Mouse (Mus musculus) heart, embryonic 13.5 days (tissue): ENCODE measurements around the gene Olah. TPM values are rescaled to one million over a fixed set of nuclear protein-coding genes. Genes with fewer than 3 reads are reported as not detected.
"Not testable (repeated sequence)": the region's sequence is repeated elsewhere in the genome, so short reads cannot be mapped to it uniquely, and the experiment has no call there.

ENCODE experiments used
- ATAC-seq: fragments of 200-750 bp; cut with Nextera tagmentation; 2 replicates; pipeline ENCODE4 v1.8.0; 2017; ENCODE audit warnings: moderate TSS enrichment; ENCODE audit not compliant: insufficient number of reproducible peaks, low FRiP score, low TSS enrichment; ENCODE audit errors: extremely low read depth
- H3K27ac ChIP-seq: fragments of 300-500 bp; sonication (generic); replicated peaks from 2 replicates; pipeline ENCODE4 v1.5.1; 2015; ENCODE audit warnings: moderate library complexity, mild to moderate bottlenecking, inconsistent platforms
- H3K27me3 ChIP-seq: fragments of 300-500 bp; sonication (generic); replicated peaks from 2 replicates; pipeline ENCODE4 v1.6.1; 2015; ENCODE audit warnings: mild to moderate bottlenecking, inconsistent platforms
- H3K36me3 ChIP-seq: fragments of 300-500 bp; sonication (generic); 2 replicates; pipeline ENCODE4 v1.6.1; 2015; ENCODE audit warnings: mild to moderate bottlenecking, inconsistent platforms
- H3K4me1 ChIP-seq: fragments of 300-500 bp; sonication (generic); 2 replicates; pipeline ENCODE4 v1.6.1; 2015; ENCODE audit warnings: inconsistent platforms
- H3K4me2 ChIP-seq: fragments of 300-500 bp; sonication (generic); 2 replicates; pipeline ENCODE4 v1.6.1; 2015; ENCODE audit warnings: inconsistent platforms, mild to moderate bottlenecking, moderate library complexity
- H3K4me3 ChIP-seq: fragments of 300-500 bp; sonication (generic); 2 replicates; pipeline ENCODE4 v1.5.1; 2015; ENCODE audit warnings: moderate library complexity, mild to moderate bottlenecking, inconsistent platforms
- H3K9ac ChIP-seq: fragments of 300-500 bp; sonication (generic); 2 replicates; pipeline ENCODE4 v1.6.1; 2015; ENCODE audit warnings: inconsistent platforms, mild to moderate bottlenecking, moderate library complexity
- H3K9me3 ChIP-seq: fragments of 300-500 bp; sonication (generic); 2 replicates; pipeline ENCODE4 v1.6.1; 2016; ENCODE audit warnings: inconsistent platforms
- WGBS: fragments of 180-500 bp; shearing (Covaris S2); methylation state at CpG from one replicate; pipeline ENCODE4 v1.1.7; 2015; ENCODE audit warnings: mixed read lengths; 5-methylcytosine and 5-hydroxymethylcytosine counted together
- polyA plus RNA-seq: library from polyadenylated mRNA; unstranded; fragments of >200 nt; fragmentation: Nextera tagmentation; extraction: Ambion mirVana; gene quantifications from 2 replicates; pipeline ENCODE4 v1.2.1, GENCODE M21; 2015

The Olah gene
- polyA plus RNA-seq = not detected in 2 replicates

- not testable (repeated sequence) for H3K9ac ChIP-seq, H3K36me3 ChIP-seq, ATAC-seq, H3K27me3 ChIP-seq, H3K4me1 ChIP-seq, H3K27ac ChIP-seq, H3K4me2 ChIP-seq, H3K9me3 ChIP-seq, H3K4me3 ChIP-seq
- WGBS = 55% methylated on average over 10 of the region's 10 CpGs
These were observed at the start of gene Olah for GRCm38 (mm10) chr2:3397110-3397509. TSS of gene Olah (minus strand) at chr2:3397210.

- H3K27me3 ChIP-seq = no peaks in the 10 kb centered on the region
- no peak overlapping the region for H3K4me2 ChIP-seq
- no peaks in the 10 kb centered on the region for H3K9me3 ChIP-seq
- no peak overlapping the region for H3K4me3 ChIP-seq
- H3K9ac ChIP-seq = no peak overlapping the region
- peaks cover 35% of the 10 kb centered on the region for H3K36me3 ChIP-seq
- H3K27ac ChIP-seq = no peak overlapping the region
- ATAC-seq = no peak
- 85% methylated on average over 4 of the region's 4 CpGs for WGBS
- no peaks in the 10 kb centered on the region for H3K4me1 ChIP-seq
These were observed 49.0 kb upstream of the Olah start for GRCm38 (mm10) chr2:3445984-3446383.

- ATAC-seq = no peak
- Histone ChIP-seq H3K9ac (no peak overlapping the region), H3K4me1 (no peaks in the 10 kb centered on the region), H3K27me3 (no peaks in the 10 kb centered on the region), H3K36me3 (peaks cover 34% of the 10 kb centered on the region), H3K27ac (no peak overlapping the region), H3K9me3 (no peaks in the 10 kb centered on the region), H3K4me2 (no peak overlapping the region), H3K4me3 (no peak overlapping the region)
- 75% methylated on average over 7 of the region's 7 CpGs for WGBS
These were observed 47.2 kb upstream of the Olah start for GRCm38 (mm10) chr2:3444206-3444605.

- H3K27me3 ChIP-seq = no peaks in the 10 kb centered on the region
- H3K9me3 ChIP-seq = no peaks in the 10 kb centered on the region
These were observed 40.9 kb upstream of the Olah start for GRCm38 (mm10) chr2:3437956-3438355.

GRCm38 (mm10) chr2:3435369-3436061 is 38.5 kb upstream of the Olah start:
- H3K4me1 ChIP-seq = no peaks in the 10 kb centered on the region
- no peak overlapping the region for H3K4me2 ChIP-seq
- H3K36me3 ChIP-seq = peaks cover 14% of the 10 kb centered on the region
- H3K4me3 ChIP-seq = no peak overlapping the region
- ATAC-seq = no peak
- H3K9me3 ChIP-seq = no peaks in the 10 kb centered on the region
- H3K27me3 ChIP-seq = no peaks in the 10 kb centered on the region
- H3K27ac ChIP-seq = no peak overlapping the region
- WGBS = 75% methylated on average over 6 of the region's 6 CpGs
- no peak overlapping the region for H3K9ac ChIP-seq

More at GRCm38 (mm10) chr2:3437956-3438355, 40.9 kb upstream of the Olah start:
- 68% methylated on average over 7 of the region's 7 CpGs for WGBS
- no peak overlapping the region for H3K27ac ChIP-seq
- no peak overlapping the region for H3K4me3 ChIP-seq
- ATAC-seq = no peak
- H3K9ac ChIP-seq = no peak overlapping the region
- H3K36me3 ChIP-seq = peaks cover 22% of the 10 kb centered on the region
- H3K4me2 ChIP-seq = no peak overlapping the region
- H3K4me1 ChIP-seq = no peaks in the 10 kb centered on the region

- no peak overlapping the region for H3K4me3 ChIP-seq
- H3K4me2 ChIP-seq = no peak overlapping the region
- no peaks in the 10 kb centered on the region for H3K4me1 ChIP-seq
- no peak overlapping the region for H3K9ac ChIP-seq
- 85% methylated on average over 9 of the region's 9 CpGs for WGBS
- ATAC-seq = no peak
- 0 out of 2 replicates have a peak, but pooled peaks cover 6% of the 10 kb centered on the region for H3K36me3 ChIP-seq
- no peak overlapping the region for H3K27ac ChIP-seq
- no peaks in the 10 kb centered on the region for H3K9me3 ChIP-seq
- H3K27me3 ChIP-seq = no peaks in the 10 kb centered on the region
These were observed 33.9 kb upstream of the Olah start for GRCm38 (mm10) chr2:3430956-3431355.

GRCm38 (mm10) chr2:3424579-3424910 is 27.5 kb upstream of the Olah start:
- Histone ChIP-seq H3K4me1 (peaks cover 14% of the 10 kb centered on the region), H3K27ac (no peak overlapping the region), H3K9me3 (no peaks in the 10 kb centered on the region), H3K4me3 (peak overlapping the region; percentile 88), H3K9ac (peak overlapping the region; percentile 83), H3K27me3 (no peaks in the 10 kb centered on the region; the same call in 1 of the 2 replicates), H3K36me3 (0 out of 2 replicates have a peak, but pooled peaks cover 3% of the 10 kb centered on the region), H3K4me2 (peak overlapping the region; percentile 99)
- WGBS = 7% methylated on average over 10 of the region's 10 CpGs
- no peak for ATAC-seq

- 2% methylated on average over 29 of the region's 29 CpGs for WGBS
- Histone ChIP-seq H3K27ac (no peak within 1 kb of the TSS), H3K4me2 (peak within 1 kb of the TSS; percentile 99), H3K4me1 (peaks cover 16% of the 10 kb centered on the region), H3K36me3 (no peaks in the 10 kb centered on the region), H3K27me3 (no peaks in the 10 kb centered on the region; the same call in 1 of the 2 replicates), H3K4me3 (peak within 1 kb of the TSS; percentile 88), H3K9me3 (no peaks in the 10 kb centered on the region), H3K9ac (peak within 1 kb of the TSS; percentile 83)
- peak; percentile 91 for ATAC-seq
These were observed 27.0 kb upstream of the Olah start, which contains the start of gene Dclre1c for GRCm38 (mm10) chr2:3423841-3424578. TSS of gene Dclre1c (plus strand) at chr2:3424131.

- no peaks in the 10 kb centered on the region for H3K36me3 ChIP-seq
These were observed 25.5 kb upstream of the Olah start, which contains the start of gene Meig1 for GRCm38 (mm10) chr2:3422548-3422947. TSS of gene Meig1 (minus strand) at chr2:3422648.

GRCm38 (mm10) chr2:3420157-3420556 is 23.1 kb upstream of the Olah start:
- ATAC-seq = no peak
- H3K9ac ChIP-seq = no peak overlapping the region
- H3K4me1 ChIP-seq = peaks cover 20% of the 10 kb centered on the region
- peaks cover 25% of the 10 kb centered on the region for H3K27me3 ChIP-seq
- 69% methylated on average over 4 of the region's 4 CpGs for WGBS
- H3K4me2 ChIP-seq = no peak overlapping the region
- H3K4me3 ChIP-seq = no peak overlapping the region
- H3K36me3 ChIP-seq = no peaks in the 10 kb centered on the region
- H3K9me3 ChIP-seq = no peaks in the 10 kb centered on the region
- no peak overlapping the region for H3K27ac ChIP-seq

More at GRCm38 (mm10) chr2:3422548-3422947, 25.5 kb upstream of the Olah start, which contains the start of gene Meig1:
- Histone ChIP-seq H3K4me2 (peak within 1 kb of the TSS; percentile 99), H3K9ac (no peak within 1 kb of the TSS), H3K27ac (no peak within 1 kb of the TSS), H3K4me3 (peak within 1 kb of the TSS; percentile 88), H3K4me1 (peaks cover 21% of the 10 kb centered on the region), H3K9me3 (no peaks in the 10 kb centered on the region), H3K27me3 (peaks cover 10% of the 10 kb centered on the region)
- no peak for ATAC-seq
- 54% methylated on average over 3 of the region's 3 CpGs for WGBS

- 1% methylated on average over 37 of the region's 38 CpGs for WGBS
These were observed 21.9 kb upstream of the Olah start for GRCm38 (mm10) chr2:3418883-3419431.

More at GRCm38 (mm10) chr2:3418883-3419431, 21.9 kb upstream of the Olah start:
- Histone ChIP-seq H3K4me3 (peak overlapping the region; percentile 63), H3K9me3 (no peaks in the 10 kb centered on the region), H3K9ac (peak overlapping the region; percentile 78), H3K36me3 (no peaks in the 10 kb centered on the region), H3K27me3 (peaks cover 29% of the 10 kb centered on the region), H3K4me2 (peak overlapping the region; percentile 88), H3K27ac (no peak overlapping the region), H3K4me1 (peaks cover 12% of the 10 kb centered on the region)
- peak; percentile 92 for ATAC-seq
